Mouse (Mus musculus) kidney, adult 8-10 months (tissue): ENCODE results near the gene Ace2.

Experiments
- DNase-seq, 2 experiments: peaks; one replicate each; pipeline ENCODE4 v3.0.0; 2022

Ace2 gene

GRCm38 (mm10) chrX:164183844-164184243 lies 44.7 kb downstream of the Ace2 start:
- peak; percentile 36 to 43 for DNase-seq

- no peak for DNase-seq
Observed at GRCm38 (mm10) chrX:164189880-164190279, 50.7 kb downstream of the Ace2 start.

GRCm38 (mm10) chrX:164197679-164198078 lies 58.5 kb downstream of the Ace2 start:
- no peak for DNase-seq

GRCm38 (mm10) chrX:164200547-164200946 lies 61.4 kb downstream of the Ace2 start:
- no peak for DNase-seq

- peak in 1 of 2 experiments; percentile 14 for DNase-seq
Observed at GRCm38 (mm10) chrX:164221989-164222388, 82.9 kb downstream of the Ace2 start.

- DNase-seq = peak; percentile 27 to 36
Observed at GRCm38 (mm10) chrX:164233380-164233779, 94.2 kb downstream of the Ace2 start.
